Mouse (Mus musculus) liver, embryonic 12.5 days (tissue): ENCODE measurements at regions not wholly inside any gene's neighbourhood (a gene's known extent, or its start where the extent isn't known, plus 50 kb on each side); places are given as distances from the start of the nearest gene placed in this dataset.

Source experiments
- ATAC-seq: fragments of 200-750 bp; cut with Nextera tagmentation; 2 replicates; pipeline ENCODE4 v1.8.0; 2017; ENCODE audit warnings: moderate number of reproducible peaks, mild to moderate bottlenecking, moderate library complexity
- H3K27ac ChIP-seq: fragments of 300-500 bp; sonication (generic); 2 replicates; pipeline ENCODE4 v1.5.1; 2016; ENCODE audit warnings: mild to moderate bottlenecking
- H3K27me3 ChIP-seq: fragments of 300-500 bp; sonication (generic); replicated peaks from 2 replicates; pipeline ENCODE4 v1.6.1; 2016; ENCODE audit warnings: mild to moderate bottlenecking, moderate library complexity
- H3K36me3 ChIP-seq: fragments of 300-500 bp; sonication (generic); 2 replicates; pipeline ENCODE4 v1.6.1; 2016; ENCODE audit warnings: mild to moderate bottlenecking, moderate library complexity
- H3K4me1 ChIP-seq: fragments of 300-500 bp; sonication (generic); 2 replicates; pipeline ENCODE4 v1.6.1; 2016
- H3K4me2 ChIP-seq: fragments of 300-500 bp; sonication (generic); 2 replicates; pipeline ENCODE4 v1.6.1; 2016; ENCODE audit warnings: mild to moderate bottlenecking, moderate library complexity
- H3K4me3 ChIP-seq: fragments of 300-500 bp; sonication (generic); 2 replicates; pipeline ENCODE4 v1.5.1; 2016; ENCODE audit warnings: mild to moderate bottlenecking, moderate library complexity
- H3K9ac ChIP-seq: fragments of 300-500 bp; sonication (generic); 2 replicates; pipeline ENCODE4 v1.6.1; 2016; ENCODE audit warnings: mild to moderate bottlenecking, moderate library complexity
- H3K9me3 ChIP-seq: fragments of 300-500 bp; sonication (generic); replicated peaks from 2 replicates; pipeline ENCODE4 v1.6.1; 2016; ENCODE audit warnings: mild to moderate bottlenecking, moderate library complexity
- WGBS: fragments of 180-500 bp; shearing (Covaris S2); methylation state at CpG from one replicate; pipeline ENCODE4 v1.1.7; 2016; ENCODE audit not compliant: insufficient replicate concordance; 5-methylcytosine and 5-hydroxymethylcytosine counted together

DNA sequence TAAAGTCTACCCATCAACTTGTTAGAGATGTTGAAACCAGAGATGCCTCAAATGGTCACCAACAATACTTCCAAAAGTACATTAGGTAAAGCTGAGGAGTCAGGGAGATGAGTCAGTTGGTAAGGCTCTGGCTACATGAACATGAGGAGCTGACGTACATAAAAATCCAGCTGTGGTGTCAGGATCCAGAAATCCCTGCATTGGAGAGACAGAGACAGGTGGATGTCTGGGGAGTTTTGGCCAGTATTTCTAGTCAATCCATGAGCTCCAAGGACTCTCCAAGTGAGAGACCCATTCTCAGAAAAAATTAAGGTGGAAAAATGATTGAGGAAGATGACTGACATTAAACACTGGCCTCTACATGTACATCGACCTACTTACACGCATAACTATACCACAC, 244.8 kb upstream of the Adgrl2 start:
- Histone ChIP-seq H3K27me3 (no peaks in the 10 kb centered on the region), H3K4me1 (no peaks in the 10 kb centered on the region), H3K27ac (no peak overlapping the region), H3K36me3 (no peaks in the 10 kb centered on the region), H3K4me2 (no peak overlapping the region), H3K9me3 (no peaks in the 10 kb centered on the region), H3K4me3 (no peak overlapping the region), H3K9ac (no peak overlapping the region)
- ATAC-seq = no peak
- WGBS = 73% methylated on average over 3 of the region's 3 CpGs

DNA sequence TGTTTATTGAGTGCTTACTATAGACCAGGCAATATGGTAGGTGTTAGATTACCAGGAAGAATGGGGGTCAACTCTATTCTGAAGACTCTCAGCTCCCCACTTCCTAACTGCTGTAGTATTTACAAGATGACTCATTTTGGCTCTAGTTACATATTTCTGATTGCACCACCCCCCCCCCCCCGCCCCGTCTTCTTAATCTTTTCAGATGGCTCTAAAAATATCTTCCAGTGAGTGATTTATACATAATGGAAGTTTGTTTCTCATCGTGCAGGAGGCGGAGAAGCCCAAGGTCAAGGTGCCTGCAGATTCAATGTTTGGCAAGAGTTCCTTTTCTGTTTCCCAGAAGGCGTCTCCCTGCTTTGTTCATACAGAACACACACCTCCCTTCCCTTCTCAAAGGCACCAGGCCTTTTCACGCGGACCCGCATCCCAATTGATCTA, 243.4 kb upstream of the Adgrl2 start:
- WGBS = 75% methylated on average over 8 of the region's 8 CpGs
- no peak for ATAC-seq
- H3K4me1 ChIP-seq = no peaks in the 10 kb centered on the region

DNA sequence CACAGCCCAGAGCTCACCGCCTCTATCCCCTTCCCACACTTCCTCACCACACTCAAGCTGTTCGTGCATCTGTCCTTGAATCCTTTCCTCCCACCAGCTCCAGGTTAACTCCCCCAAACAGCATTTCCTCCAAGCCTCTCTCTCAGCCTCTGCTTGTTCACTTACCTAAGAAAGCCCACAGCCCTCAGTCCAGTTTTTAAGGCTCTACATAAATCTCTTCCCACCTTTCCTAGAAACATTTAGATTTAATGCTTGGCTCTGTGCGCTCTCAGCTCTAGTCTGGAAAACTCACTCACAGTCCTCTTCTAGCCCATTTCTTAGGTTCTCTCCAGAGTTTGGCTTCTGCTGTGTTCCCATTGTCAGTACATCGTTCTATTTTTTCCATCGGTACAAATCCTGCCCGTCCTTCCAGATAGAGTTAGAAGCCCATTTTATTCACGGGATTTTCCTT, 242.9 kb upstream of the Adgrl2 start:
- no peaks in the 10 kb centered on the region for H3K36me3 ChIP-seq
- H3K4me3 ChIP-seq = no peak overlapping the region
- WGBS = 74% methylated on average over 7 of the region's 7 CpGs
- ATAC-seq = no peak
- H3K9me3 ChIP-seq = no peaks in the 10 kb centered on the region
- H3K4me2 ChIP-seq = no peak overlapping the region
- no peak overlapping the region for H3K9ac ChIP-seq
- no peak overlapping the region for H3K27ac ChIP-seq
- no peaks in the 10 kb centered on the region for H3K4me1 ChIP-seq
- no peaks in the 10 kb centered on the region for H3K27me3 ChIP-seq

More for the DNA sequence above, 243.4 kb upstream of the Adgrl2 start:
- Histone ChIP-seq H3K9ac (no peak overlapping the region), H3K4me3 (no peak overlapping the region), H3K36me3 (no peaks in the 10 kb centered on the region), H3K9me3 (no peaks in the 10 kb centered on the region), H3K27me3 (no peaks in the 10 kb centered on the region), H3K4me2 (no peak overlapping the region), H3K27ac (no peak overlapping the region)

DNA sequence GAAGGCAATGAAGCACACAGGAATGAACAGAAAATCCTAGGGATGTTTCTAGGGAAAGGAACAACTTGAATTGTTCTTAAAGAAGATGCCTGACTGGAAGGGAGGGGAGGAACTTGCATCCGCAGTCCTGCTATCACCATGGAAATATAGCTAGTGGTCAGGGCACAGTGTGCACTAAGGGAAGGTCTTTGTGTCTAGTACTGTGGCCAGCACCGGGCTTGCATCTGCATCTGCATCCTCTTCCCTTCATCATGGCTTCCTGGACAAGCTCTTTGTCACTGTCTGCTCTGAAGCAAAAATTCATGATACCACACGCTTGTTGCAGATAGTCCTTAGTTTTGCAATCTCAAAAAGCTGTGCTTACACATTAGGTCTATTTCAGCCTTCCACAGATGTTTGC, 241.0 kb upstream of the Adgrl2 start:
- no peak overlapping the region for H3K4me3 ChIP-seq
- 77% methylated on average over 3 of the region's 3 CpGs for WGBS
- H3K36me3 ChIP-seq = no peaks in the 10 kb centered on the region
- peaks cover 13% of the 10 kb centered on the region for H3K4me1 ChIP-seq
- no peak overlapping the region for H3K27ac ChIP-seq
- H3K9ac ChIP-seq = no peak overlapping the region
- no peak overlapping the region for H3K4me2 ChIP-seq
- H3K27me3 ChIP-seq = no peaks in the 10 kb centered on the region
- no peak for ATAC-seq
- H3K9me3 ChIP-seq = no peaks in the 10 kb centered on the region

DNA sequence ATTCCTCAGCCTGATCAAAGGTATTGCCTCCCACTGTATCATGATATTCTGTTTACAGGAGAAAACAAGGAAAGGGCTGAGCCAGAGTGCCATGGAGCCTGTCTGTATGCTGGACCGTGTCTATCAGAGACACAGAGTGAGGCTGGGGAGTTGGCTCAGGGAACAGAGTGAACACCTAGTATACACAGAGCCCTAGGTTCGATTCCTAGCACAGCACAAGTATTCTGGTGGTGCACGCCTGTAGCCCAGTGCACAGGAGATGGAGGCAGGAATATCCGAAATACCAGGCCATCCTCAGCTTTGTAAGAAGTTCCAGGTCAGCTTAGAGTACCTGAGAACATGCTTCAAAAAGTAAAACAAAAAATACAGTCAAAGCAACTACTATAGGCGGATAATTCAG, 237.2 kb upstream of the Adgrl2 start:
- peaks cover 23% of the 10 kb centered on the region for H3K4me1 ChIP-seq
- no peaks in the 10 kb centered on the region for H3K9me3 ChIP-seq
- no peak overlapping the region for H3K4me2 ChIP-seq
- no peaks in the 10 kb centered on the region for H3K36me3 ChIP-seq
- H3K27ac ChIP-seq = no peak overlapping the region
- H3K4me3 ChIP-seq = no peak overlapping the region
- 56% methylated on average over 5 of the region's 5 CpGs for WGBS
- H3K9ac ChIP-seq = no peak overlapping the region
- H3K27me3 ChIP-seq = no peaks in the 10 kb centered on the region
- no peak for ATAC-seq

DNA sequence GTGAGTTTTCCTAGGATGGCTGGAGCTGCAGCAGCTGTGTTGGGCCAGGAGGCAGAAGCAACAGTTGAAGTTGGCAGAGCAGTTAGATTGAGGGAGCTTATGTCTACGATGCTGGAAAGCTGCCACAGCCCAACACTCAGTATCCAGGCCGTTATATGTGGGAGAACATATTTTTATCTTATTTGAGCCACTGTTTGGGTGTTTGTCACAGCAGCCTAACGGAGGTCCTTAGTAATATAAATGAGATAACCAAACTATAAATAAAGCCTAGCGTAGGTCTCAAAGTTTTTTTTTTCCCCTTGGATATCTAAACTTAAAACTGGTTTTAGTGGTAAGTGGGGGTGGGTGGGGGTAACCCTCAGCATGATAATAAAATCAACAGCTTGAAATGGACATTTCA, 236.4 kb upstream of the Adgrl2 start:
- ATAC-seq = peak; percentile 65

DNA sequence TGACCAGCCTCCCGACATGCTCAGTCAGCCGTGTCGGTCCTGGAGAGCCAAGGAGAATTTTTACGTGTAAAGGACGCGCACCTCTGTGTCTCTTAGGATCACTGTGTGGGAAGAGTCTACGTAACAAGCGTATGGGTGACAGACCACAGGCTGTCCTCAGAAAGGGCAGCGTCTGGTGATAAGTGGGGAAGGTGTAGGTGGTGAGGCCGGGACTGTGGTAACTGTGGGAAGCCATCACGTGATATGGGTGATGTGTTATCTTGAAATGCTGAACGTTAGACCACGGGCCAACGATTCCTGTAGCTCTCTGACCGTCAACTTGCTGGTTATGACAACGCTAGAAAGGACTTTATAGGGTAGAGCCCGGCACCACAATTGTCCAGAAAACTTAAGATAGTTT, 235.3 kb upstream of the Adgrl2 start:
- H3K27me3 ChIP-seq = no peaks in the 10 kb centered on the region
- 34% methylated on average over 17 of the region's 17 CpGs for WGBS
- peak; percentile 85 for ATAC-seq
- no peaks in the 10 kb centered on the region for H3K9me3 ChIP-seq
- H3K27ac ChIP-seq = no peak overlapping the region
- H3K4me1 ChIP-seq = peaks cover 29% of the 10 kb centered on the region
- peak overlapping the region; percentile 7; the same call in 1 of the 2 replicates for H3K4me3 ChIP-seq
- H3K9ac ChIP-seq = no peak overlapping the region
- no peaks in the 10 kb centered on the region for H3K36me3 ChIP-seq
- H3K4me2 ChIP-seq = peak overlapping the region; percentile 45

More for the DNA sequence above, 236.4 kb upstream of the Adgrl2 start:
- Histone ChIP-seq H3K4me1 (peaks cover 23% of the 10 kb centered on the region), H3K27ac (peak overlapping the region; percentile 25; the same call in 1 of the 2 replicates), H3K9me3 (no peaks in the 10 kb centered on the region), H3K27me3 (no peaks in the 10 kb centered on the region), H3K9ac (no peak overlapping the region), H3K4me3 (no peak overlapping the region), H3K4me2 (no peak overlapping the region), H3K36me3 (no peaks in the 10 kb centered on the region)
- WGBS = 13% methylated on average over 4 of the region's 4 CpGs

DNA sequence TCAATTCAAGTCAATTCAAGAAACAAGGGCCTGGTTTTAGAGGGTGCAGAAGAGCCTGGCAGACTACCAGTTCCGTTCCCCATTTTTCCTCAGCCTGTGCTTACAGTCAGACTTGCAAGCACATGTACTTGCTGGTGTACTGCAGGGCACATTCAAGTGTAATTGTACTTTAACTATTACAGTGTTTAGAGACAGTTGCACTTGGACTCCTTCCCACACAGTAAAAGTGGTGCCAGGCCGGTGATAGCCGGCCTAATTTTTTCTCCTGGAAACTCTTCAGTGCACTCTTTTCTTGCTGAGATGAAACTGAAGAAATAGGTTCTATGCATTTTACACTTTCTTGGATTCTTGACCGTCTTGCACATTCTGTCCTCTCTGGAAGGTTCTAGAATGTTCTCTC, 233.9 kb upstream of the Adgrl2 start:
- no peak for ATAC-seq
- Histone ChIP-seq H3K4me1 (peaks cover 34% of the 10 kb centered on the region), H3K27me3 (no peaks in the 10 kb centered on the region), H3K9me3 (no peaks in the 10 kb centered on the region), H3K36me3 (no peaks in the 10 kb centered on the region), H3K4me2 (no peak overlapping the region), H3K4me3 (no peak overlapping the region), H3K27ac (no peak overlapping the region), H3K9ac (no peak overlapping the region)
- 81% methylated on average over 4 of the region's 4 CpGs for WGBS

DNA sequence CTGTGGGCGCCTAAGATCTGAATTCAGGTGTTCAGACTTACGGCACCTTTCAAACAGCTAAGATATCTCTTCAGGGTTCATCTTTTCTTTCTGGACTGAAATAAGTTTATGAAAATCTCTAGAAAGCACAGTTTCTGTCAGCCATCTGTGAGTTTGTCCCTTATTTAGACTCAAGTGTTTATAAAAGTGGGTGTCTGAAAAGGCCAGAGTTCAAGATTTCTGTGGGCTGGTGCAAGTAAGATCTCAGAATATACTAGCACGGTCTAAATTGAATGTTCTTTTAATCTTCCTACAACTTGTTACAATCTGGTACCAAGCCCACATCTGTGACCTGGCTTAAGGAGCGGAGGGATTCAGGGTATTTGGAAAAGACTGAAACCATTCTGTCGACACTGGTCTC, 233.4 kb upstream of the Adgrl2 start:
- no peak overlapping the region for H3K9ac ChIP-seq
- H3K27me3 ChIP-seq = no peaks in the 10 kb centered on the region
- H3K4me1 ChIP-seq = peaks cover 34% of the 10 kb centered on the region
- H3K27ac ChIP-seq = no peak overlapping the region
- H3K4me3 ChIP-seq = no peak overlapping the region
- H3K9me3 ChIP-seq = no peaks in the 10 kb centered on the region
- 74% methylated on average over 5 of the region's 5 CpGs for WGBS
- no peak overlapping the region for H3K4me2 ChIP-seq
- ATAC-seq = no peak
- no peaks in the 10 kb centered on the region for H3K36me3 ChIP-seq

DNA sequence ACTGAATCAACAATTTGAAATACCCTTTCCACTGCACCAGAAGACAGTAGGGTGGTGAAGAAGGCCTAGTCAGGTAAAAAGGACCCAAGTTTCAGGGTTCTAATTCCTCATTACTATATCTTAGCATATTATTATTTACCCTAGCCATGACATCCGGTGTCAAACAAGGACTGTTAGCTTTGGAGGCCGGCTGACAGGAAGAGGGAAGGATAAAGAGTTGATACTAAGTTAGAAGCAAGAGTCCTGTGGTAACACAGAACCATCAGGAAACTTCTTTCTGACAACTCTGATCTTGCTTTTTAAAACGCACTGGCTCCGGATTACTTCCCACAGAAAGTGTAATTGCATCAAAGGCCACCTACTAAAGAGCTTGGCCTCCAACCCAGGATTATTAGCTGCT, 230.6 kb upstream of the Adgrl2 start:
- no peaks in the 10 kb centered on the region for H3K27me3 ChIP-seq
- peaks cover 25% of the 10 kb centered on the region for H3K4me1 ChIP-seq
- H3K9me3 ChIP-seq = no peaks in the 10 kb centered on the region
- WGBS = 35% methylated on average over 4 of the region's 4 CpGs
- H3K36me3 ChIP-seq = no peaks in the 10 kb centered on the region
- H3K4me3 ChIP-seq = no peak overlapping the region
- 0 out of 2 replicates have a peak overlapping the region, but pooled peaks have one; percentile 4 for H3K27ac ChIP-seq
- no peak overlapping the region for H3K4me2 ChIP-seq
- no peak overlapping the region for H3K9ac ChIP-seq
- ATAC-seq = no peak

DNA sequence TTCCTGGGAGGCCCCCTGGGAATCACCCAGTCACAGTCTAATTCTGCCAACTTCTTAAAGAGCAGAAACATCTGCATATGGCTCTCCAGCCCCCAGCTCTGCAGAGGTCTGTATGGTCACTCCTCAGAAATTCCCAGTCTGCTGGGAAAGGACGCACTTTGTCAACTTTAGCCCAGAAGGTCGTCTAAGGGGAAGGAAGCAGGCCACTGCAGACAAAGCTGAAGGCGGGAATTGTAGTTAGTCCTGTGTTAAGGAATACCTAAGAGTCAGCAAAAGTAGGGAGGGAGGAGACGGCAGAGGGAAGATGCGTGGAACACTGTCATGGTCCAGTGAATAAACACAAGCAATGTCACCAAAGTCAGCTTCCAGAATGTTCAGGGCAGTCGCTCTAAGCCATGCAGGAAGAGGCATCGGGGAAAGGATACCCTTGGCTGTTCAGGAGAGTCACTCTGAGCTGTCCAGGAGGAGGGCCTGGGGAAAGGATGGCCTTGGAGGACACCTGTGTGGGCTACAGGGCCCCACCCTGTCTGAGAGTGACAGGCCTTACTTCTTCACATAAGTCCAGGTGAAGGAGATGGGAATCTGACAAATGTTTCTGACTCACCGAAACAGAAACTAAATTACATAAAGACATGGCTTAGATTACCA, 230.1 kb upstream of the Adgrl2 start:
- no peaks in the 10 kb centered on the region for H3K27me3 ChIP-seq
- ATAC-seq = peak; percentile 46; the same call in 1 of the 2 replicates
- no peaks in the 10 kb centered on the region for H3K36me3 ChIP-seq
- no peaks in the 10 kb centered on the region for H3K9me3 ChIP-seq
- H3K4me2 ChIP-seq = no peak overlapping the region
- H3K9ac ChIP-seq = no peak overlapping the region
- 0 out of 2 replicates have a peak overlapping the region, but pooled peaks have one; percentile 4 for H3K27ac ChIP-seq
- WGBS = 59% methylated on average over 8 of the region's 8 CpGs
- no peak overlapping the region for H3K4me3 ChIP-seq
- peaks cover 20% of the 10 kb centered on the region for H3K4me1 ChIP-seq

DNA sequence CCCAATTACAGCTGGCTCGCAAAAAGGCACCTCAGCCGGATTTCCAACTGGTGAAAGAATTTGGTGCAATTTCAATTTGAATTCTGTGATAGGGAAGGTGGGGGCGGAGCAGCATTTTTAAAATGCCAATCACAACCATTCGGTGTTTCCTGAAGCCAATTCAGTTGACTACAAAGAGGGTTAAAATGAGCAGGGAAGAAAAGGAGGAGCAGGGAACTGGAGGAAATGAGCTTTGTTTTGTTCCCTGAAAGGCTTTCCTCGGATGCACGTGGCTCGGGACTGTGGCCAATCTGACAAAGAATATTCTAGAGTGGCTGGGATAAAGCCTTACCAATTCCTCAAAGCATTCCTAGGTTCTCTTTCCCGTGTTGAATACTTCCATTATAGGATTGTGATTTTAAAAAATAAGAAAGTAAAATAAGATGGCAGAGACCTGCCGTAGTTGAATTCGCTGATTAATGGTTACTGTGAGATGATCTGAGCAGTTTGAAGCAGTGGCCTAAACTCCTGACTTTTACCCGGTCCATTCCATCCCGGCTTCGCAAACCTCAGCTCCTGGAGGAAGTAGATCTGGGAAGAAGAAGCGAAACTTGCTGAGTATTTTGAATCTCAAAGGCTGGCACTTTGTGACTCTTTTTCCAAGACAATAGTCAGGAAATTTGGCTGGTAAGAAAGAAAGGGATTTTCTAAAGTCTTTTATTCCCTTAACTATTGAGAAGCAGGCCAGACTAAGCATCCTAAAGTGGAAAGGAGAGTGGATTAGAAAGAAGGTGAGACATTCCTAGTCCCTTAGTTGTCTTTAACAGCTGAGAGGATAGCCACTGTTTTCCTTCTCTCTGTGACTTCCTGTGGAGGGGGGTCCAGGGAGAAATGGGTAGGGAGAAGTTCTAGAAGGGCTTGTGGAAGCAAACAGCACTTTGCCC, 229.3 kb upstream of the Adgrl2 start:
- H3K4me3 ChIP-seq = no peak overlapping the region
- no peak overlapping the region for H3K9ac ChIP-seq
- peaks cover 19% of the 10 kb centered on the region for H3K4me1 ChIP-seq
- ATAC-seq = no peak
- no peaks in the 10 kb centered on the region for H3K36me3 ChIP-seq
- 51% methylated on average over 14 of the region's 14 CpGs for whole genome bisulfite sequencing
- H3K4me2 ChIP-seq = no peak overlapping the region
- H3K27me3 ChIP-seq = no peaks in the 10 kb centered on the region
- no peaks in the 10 kb centered on the region for H3K9me3 ChIP-seq
- no peak overlapping the region for H3K27ac ChIP-seq
